Mouse (Mus musculus) heart, postnatal 10 days (tissue): ENCODE measurements around the gene Rab8b. TPM values are rescaled to one million over a fixed set of nuclear protein-coding genes. Genes with fewer than 3 reads are reported as not detected.
A peak's percentile ranks its signal among the peaks of the same experiment; 100 is the strongest.
"Not testable (repeated sequence)": the region's sequence is repeated elsewhere in the genome, so short reads cannot be mapped to it uniquely, and the experiment has no call there.

Experiments used
- DNase-seq, 2 experiments: peaks; one replicate each; pipeline ENCODE4 v3.0.0; 2021
- intact Hi-C: fragments of 180-260 bp; cut with DNase I; formaldehyde crosslinking; loops from one replicate; pipeline ENCODE4 v1.15.1; 2025
- total RNA-seq, 2 experiments: library from RNA; stranded (reverse); gene quantifications; 2 replicates each; pipeline ENCODE4 v1.2.3; 2021

Rab8b gene
- total RNA-seq, 2 experiments from 2014 or later, result 15.9 to 19.0 TPM

GRCm38 (mm10) chr9:66918672-66919330, 686 bp downstream of the Rab8b start:
- DNase-seq, result peak; percentile 29 to 30
- intact Hi-C loops, result loop anchor here (5.0 kb wide), 2 partner anchors 42 to 82 kb away; no protein-coding TSS in a partner anchor

GRCm38 (mm10) chr9:66917892-66918255, 1.6 kb downstream of the Rab8b start:
- no peak for DNase-seq
- intact Hi-C loops, result loop anchor here (5.0 kb wide), 2 partner anchors 41 to 81 kb away; no protein-coding TSS in a partner anchor

DNA sequence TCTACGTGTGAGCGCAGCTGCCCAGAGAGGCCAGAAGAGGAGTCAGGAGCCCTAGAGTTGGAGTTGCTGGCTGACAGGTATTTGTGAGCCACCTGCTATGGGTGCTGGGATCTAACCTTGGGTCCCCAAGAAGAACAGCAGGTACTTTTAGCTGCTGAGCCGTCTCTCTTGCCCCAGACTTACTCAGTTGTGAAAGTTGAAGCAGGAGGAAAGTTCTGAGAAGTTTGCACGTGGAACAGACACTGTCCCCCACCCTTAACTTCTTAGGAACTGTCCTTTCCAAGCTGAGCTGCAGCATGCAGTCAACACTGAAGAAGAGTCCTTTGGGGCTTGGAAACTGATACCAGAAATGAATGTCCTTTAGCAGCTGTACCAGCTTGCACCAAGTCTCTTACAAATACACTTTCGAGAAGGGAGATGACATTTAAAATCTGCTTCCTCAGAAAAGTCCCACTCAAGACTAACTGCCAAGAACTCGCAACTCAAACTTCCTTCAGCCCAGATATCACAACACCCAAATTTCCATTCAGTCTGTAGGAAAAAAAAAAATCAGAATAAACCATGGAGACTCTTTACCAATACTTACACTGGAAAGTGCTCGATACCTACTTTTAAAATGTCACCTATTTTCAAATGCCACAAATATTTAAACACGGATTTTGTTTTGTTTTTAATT, 2.1 kb downstream of the Rab8b start:
- no peak for DNase-seq
- intact Hi-C loops, result loop anchor here (5.0 kb wide), 2 partner anchors 40 to 80 kb away; no protein-coding TSS in a partner anchor

GRCm38 (mm10) chr9:66915869-66916785, 3.4 kb downstream of the Rab8b start:
- no peak for DNase-seq
- intact Hi-C loops, result loop anchor here (2.0 to 5.0 kb wide), 3 partner anchors 19 to 79 kb away; no protein-coding TSS in a partner anchor

DNA sequence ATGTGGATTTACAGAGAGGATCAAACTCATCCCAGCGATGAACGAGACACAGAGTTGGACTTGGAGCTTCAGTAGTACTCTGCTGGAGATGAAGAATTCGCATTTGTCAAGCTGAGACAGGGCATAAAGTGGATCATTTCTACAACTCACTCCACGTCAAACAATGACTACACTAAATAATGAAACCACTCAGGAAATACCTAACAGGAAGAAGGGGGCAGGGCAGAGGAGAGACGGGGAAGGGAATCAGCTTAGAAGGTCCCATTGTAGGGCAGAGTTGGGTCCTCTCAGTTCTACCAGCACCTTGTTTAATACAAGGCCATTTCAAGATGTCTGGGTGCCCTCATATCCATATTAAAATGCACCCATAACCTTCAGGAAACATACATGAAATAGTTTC, 4.1 kb downstream of the Rab8b start:
- intact Hi-C loops, result loop anchor here (2.0 to 5.0 kb wide), 3 partner anchors 19 to 78 kb away; no protein-coding TSS in a partner anchor
- no peak for DNase-seq

- intact Hi-C loops, result loop anchor here (2.0 kb wide), 1 partner anchor 18 kb away; no protein-coding TSS in a partner anchor
- DNase-seq, result no peak
These were observed 4.9 kb downstream of the Rab8b start for GRCm38 (mm10) chr9:66914540-66914939.

DNA sequence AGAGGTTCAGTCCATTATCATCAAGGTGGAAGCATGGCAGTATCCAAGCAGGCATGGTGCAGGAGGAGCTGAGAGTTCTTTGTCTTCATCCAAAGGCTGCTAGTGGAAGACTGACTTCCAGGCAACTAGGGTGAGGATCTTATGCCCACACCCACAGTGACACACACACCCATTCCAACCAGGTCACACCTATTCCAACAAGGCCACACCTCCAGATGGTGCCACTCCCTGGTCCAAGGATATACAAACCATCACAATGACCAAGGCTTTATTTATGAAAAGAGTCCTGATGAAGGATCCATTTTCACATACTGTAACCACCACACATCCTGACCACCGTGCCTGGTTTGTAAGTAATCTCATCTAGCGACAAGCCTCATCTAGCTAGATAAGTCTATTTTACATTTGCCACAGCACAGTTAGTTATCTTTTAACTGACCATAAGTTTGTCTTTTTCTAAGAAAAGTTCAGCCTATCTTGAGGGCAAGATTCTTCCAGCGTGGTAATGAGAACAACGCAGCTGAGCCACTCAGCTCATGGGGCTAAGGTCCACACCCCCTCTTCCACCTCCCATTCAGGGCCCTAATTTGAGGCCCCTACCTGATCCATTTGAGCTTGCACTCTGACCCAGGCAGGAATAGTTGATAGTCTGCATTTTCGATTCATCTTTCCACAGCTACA, 6.1 kb downstream of the Rab8b start:
- DNase-seq, intact Hi-C loops: not testable (repeated sequence)

DNA sequence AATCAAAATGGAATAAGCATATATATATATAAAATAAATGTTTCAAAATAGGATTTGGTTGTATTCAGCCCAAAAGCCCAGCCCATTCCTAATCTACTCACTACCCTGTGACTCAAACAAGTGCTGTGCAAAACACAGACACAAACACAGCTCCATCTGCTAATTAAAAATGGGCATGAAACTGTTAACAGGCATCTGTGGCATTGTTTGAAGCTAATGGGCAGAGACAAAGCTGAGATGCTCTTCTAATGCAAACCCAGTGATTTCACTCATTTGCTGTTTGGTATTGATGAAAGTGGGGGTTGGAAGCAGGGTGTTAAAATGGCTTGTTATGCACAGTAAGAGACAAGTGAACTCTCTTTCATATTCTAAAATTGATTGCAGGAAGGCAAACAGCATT, 7.2 kb downstream of the Rab8b start:
- intact Hi-C loops, result no loop called here
- no peak for DNase-seq

GRCm38 (mm10) chr9:66910677-66911076, 8.8 kb downstream of the Rab8b start:
- intact Hi-C loops, result no loop called here
- DNase-seq, result no peak

DNA sequence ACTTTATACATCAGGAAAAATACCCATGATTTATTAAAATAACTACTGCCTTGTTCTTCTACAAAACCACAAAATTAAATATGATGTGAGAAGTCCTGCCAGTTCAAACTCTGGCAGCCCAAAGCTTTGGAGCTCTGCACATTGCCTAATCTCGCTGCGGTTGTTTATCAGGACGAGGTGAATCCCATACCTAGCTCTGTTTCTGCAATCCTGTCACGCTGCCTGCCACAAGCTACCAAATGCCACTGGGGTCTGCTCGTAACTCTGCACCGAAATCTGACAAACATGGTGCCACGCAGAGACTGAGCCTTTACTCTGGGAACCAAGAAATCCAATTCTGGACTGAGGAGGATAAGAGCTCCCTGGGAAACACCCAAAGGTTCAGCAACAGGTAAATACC, 9.6 kb downstream of the Rab8b start:
- intact Hi-C loops, result no loop called here
- DNase-seq, result no peak

GRCm38 (mm10) chr9:66907746-66908397, 11.6 kb downstream of the Rab8b start:
- intact Hi-C loops, result no loop called here

GRCm38 (mm10) chr9:66907126-66907525, 12.4 kb downstream of the Rab8b start:
- no peak for DNase-seq
- intact Hi-C loops, result no loop called here

More at GRCm38 (mm10) chr9:66907746-66908397, 11.6 kb downstream of the Rab8b start:
- DNase-seq, result no peak

DNA sequence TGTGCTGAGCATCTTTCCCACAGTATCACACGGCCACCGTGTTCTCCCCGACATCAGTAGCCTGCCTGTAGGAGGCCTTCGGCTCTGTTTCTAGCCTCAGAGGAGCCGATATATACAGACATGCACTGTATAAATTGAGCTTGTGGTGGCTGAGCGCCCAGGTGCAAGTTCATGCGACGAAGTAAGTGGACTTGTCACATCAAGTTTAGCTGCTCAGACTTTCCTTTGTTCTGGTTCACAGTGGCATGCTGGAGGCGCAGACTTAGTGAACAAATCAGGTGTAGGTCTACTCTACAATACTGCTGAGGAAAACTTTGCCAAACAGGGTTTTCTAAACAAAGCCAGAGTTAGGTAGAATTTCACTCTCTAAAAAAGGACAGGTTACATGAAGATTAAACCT, 13.5 kb downstream of the Rab8b start:
- DNase-seq, result no peak
- intact Hi-C loops, result no loop called here

GRCm38 (mm10) chr9:66899526-66899925, 20.0 kb downstream of the Rab8b start:
- intact Hi-C loops, result no loop called here
- DNase-seq, result no peak

DNA sequence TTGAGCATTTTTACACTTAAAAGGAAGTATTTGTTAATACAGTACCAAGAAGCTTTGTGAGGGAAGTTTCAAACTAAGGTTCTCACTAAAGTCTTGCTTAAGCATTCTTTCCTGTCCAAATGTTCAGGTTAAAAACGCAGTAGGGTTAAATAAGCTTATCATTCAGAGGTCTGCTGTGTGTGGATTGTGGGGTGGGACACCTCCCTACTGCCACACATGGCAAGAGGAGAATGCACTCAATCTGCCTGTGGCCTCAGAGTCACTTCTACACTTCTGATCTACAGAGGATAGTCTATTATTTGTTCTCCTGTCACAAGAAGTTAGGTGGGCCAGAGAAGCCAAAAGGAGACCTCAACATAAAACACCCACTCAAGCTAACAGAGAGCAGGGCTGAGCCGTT, 20.4 kb downstream of the Rab8b start:
- no peak for DNase-seq
- intact Hi-C loops, result no loop called here

GRCm38 (mm10) chr9:66897851-66898250, 21.6 kb downstream of the Rab8b start:
- DNase-seq, result no peak
- intact Hi-C loops, result loop anchor here (2.0 kb wide), 1 partner anchor 17 kb away; no protein-coding TSS in a partner anchor

DNA sequence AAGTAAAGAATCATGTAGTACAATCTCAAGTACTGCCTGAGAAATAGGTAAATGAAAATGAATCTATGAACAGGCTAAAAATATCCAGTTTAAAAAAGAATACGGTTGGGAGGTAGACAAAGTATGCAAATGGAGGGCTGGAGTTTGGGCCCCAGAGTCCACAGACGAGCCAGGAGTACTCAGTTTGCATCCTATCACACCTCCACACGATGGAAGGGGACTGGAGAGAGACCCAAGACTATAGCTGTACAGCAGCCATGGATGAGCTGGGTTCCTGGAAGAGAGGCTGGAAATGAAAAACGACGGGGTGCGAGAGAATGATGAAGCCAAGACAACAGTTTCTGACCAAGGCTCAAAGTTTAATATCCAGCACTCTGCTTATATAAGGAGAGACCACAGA, 22.5 kb downstream of the Rab8b start:
- DNase-seq, result no peak
- intact Hi-C loops, result loop anchor here (2.0 kb wide), 1 partner anchor 18 kb away; no protein-coding TSS in a partner anchor

GRCm38 (mm10) chr9:66895995-66896394, 23.5 kb downstream of the Rab8b start:
- peak; percentile 42 to 43 for DNase-seq
- intact Hi-C loops, result loop anchor here (2.0 kb wide), 1 partner anchor 19 kb away; no protein-coding TSS in a partner anchor

- intact Hi-C loops, result no loop called here
- DNase-seq, result peak; percentile 44 to 48
These were observed 24.3 kb downstream of the Rab8b start for GRCm38 (mm10) chr9:66895035-66895779.
